Mouse (Mus musculus): ENCODE measurements around the gene Auts2. TPM values are rescaled to one million over a fixed set of nuclear protein-coding genes. Genes with fewer than 3 reads are reported as not detected.
A peak's percentile ranks its signal among the peaks of the same experiment; 100 is the strongest.

Auts2 gene
- polyA plus RNA-seq, 1 experiment = 9.2 TPM

- no peak for DNase-seq
- H3K27me3 ChIP-seq (replicated peaks; ENCODE audit: control insufficient read depth, insufficient read depth, low read length) = no peaks in the 10 kb centered on the region
- no peaks in the 10 kb centered on the region for H3K36me3 ChIP-seq (ENCODE audit: control insufficient read depth, insufficient read depth, low read length)
- TF ChIP-seq CTCF (conservative IDR thresholded peaks at IDR 0.05; ENCODE audit: insufficient read depth, insufficient read length, low read depth, low read length) (no peak), POLR2A (IDR thresholded peaks at IDR 0.05; ENCODE audit: low read depth, low read length) (no peak)
- H3K4me3 ChIP-seq (ENCODE audit: insufficient read depth, low read depth, low read length) = no peak overlapping the region
- no peak overlapping the region for H3K27ac ChIP-seq (ENCODE audit: insufficient read depth, low read depth, low read length)
- WGBS = 76% methylated on average over 8 of the region's 8 CpGs
- H3K4me1 ChIP-seq (ENCODE audit: control insufficient read depth, insufficient read depth, low read length) = no peaks in the 10 kb centered on the region
These were observed 105.7 kb downstream of the Auts2 start for GRCm38 (mm10) chr5:132437478-132437877.

GRCm38 (mm10) chr5:132436901-132437300 is 106.2 kb downstream of the Auts2 start:
- Histone ChIP-seq H3K4me3 (ENCODE audit: insufficient read depth, low read depth, low read length) (no peak overlapping the region), H3K27me3 (replicated peaks; ENCODE audit: control insufficient read depth, insufficient read depth, low read length) (no peaks in the 10 kb centered on the region), H3K27ac (ENCODE audit: insufficient read depth, low read depth, low read length) (no peak overlapping the region), H3K36me3 (ENCODE audit: control insufficient read depth, insufficient read depth, low read length) (no peaks in the 10 kb centered on the region), H3K4me1 (ENCODE audit: control insufficient read depth, insufficient read depth, low read length) (no peaks in the 10 kb centered on the region)
- TF ChIP-seq POLR2A (IDR thresholded peaks at IDR 0.05; ENCODE audit: low read depth, low read length) (no peak), CTCF (conservative IDR thresholded peaks at IDR 0.05; ENCODE audit: insufficient read depth, insufficient read length, low read depth, low read length) (no peak)
- WGBS = 28% methylated on average over 1 of the region's 1 CpGs
- DNase-seq = peak; percentile 49

- no peaks in the 10 kb centered on the region for H3K36me3 ChIP-seq (ENCODE audit: control insufficient read depth, insufficient read depth, low read length)
- no peak overlapping the region for H3K4me3 ChIP-seq (ENCODE audit: insufficient read depth, low read depth, low read length)
- whole genome bisulfite sequencing = 93% methylated on average over 2 of the region's 2 CpGs
- no peaks in the 10 kb centered on the region for H3K4me1 ChIP-seq (ENCODE audit: control insufficient read depth, insufficient read depth, low read length)
- no peak for TF ChIP-seq POLR2A (IDR thresholded peaks at IDR 0.05; ENCODE audit: low read depth, low read length)
- no peak for TF ChIP-seq CTCF (conservative IDR thresholded peaks at IDR 0.05; ENCODE audit: insufficient read depth, insufficient read length, low read depth, low read length)
- DNase-seq = no peak
- H3K27ac ChIP-seq (ENCODE audit: insufficient read depth, low read depth, low read length) = no peak overlapping the region
- H3K27me3 ChIP-seq (replicated peaks; ENCODE audit: control insufficient read depth, insufficient read depth, low read length) = no peaks in the 10 kb centered on the region
These were observed 106.7 kb downstream of the Auts2 start for GRCm38 (mm10) chr5:132436473-132436872.

- no peak overlapping the region for H3K4me3 ChIP-seq (ENCODE audit: insufficient read depth, low read depth, low read length)
- TF ChIP-seq CTCF (conservative IDR thresholded peaks at IDR 0.05; ENCODE audit: insufficient read depth, insufficient read length, low read depth, low read length) (no peak), POLR2A (IDR thresholded peaks at IDR 0.05; ENCODE audit: low read depth, low read length) (no peak)
- WGBS = 91% methylated on average over 5 of the region's 5 CpGs
- H3K27me3 ChIP-seq (replicated peaks; ENCODE audit: control insufficient read depth, insufficient read depth, low read length) = 0 out of 2 replicates have a peak, but pooled peaks cover 1% of the 10 kb centered on the region
- no peak for DNase-seq
- no peaks in the 10 kb centered on the region for H3K36me3 ChIP-seq (ENCODE audit: control insufficient read depth, insufficient read depth, low read length)
- H3K27ac ChIP-seq (ENCODE audit: insufficient read depth, low read depth, low read length) = no peak overlapping the region
- H3K4me1 ChIP-seq (ENCODE audit: control insufficient read depth, insufficient read depth, low read length) = no peaks in the 10 kb centered on the region
These were observed 107.7 kb downstream of the Auts2 start for GRCm38 (mm10) chr5:132435401-132435800.

GRCm38 (mm10) chr5:132433377-132434115 is 109.6 kb downstream of the Auts2 start:
- 88% methylated on average over 6 of the region's 6 CpGs for WGBS
- TF ChIP-seq POLR2A (IDR thresholded peaks at IDR 0.05; ENCODE audit: low read depth, low read length) (no peak), CTCF (conservative IDR thresholded peaks at IDR 0.05; ENCODE audit: insufficient read depth, insufficient read length, low read depth, low read length) (no peak)
- DNase-seq = no peak
- Histone ChIP-seq H3K27ac (ENCODE audit: insufficient read depth, low read depth, low read length) (no peak overlapping the region), H3K4me1 (ENCODE audit: control insufficient read depth, insufficient read depth, low read length) (no peaks in the 10 kb centered on the region), H3K27me3 (replicated peaks; ENCODE audit: control insufficient read depth, insufficient read depth, low read length) (0 out of 2 replicates have a peak, but pooled peaks cover 1% of the 10 kb centered on the region), H3K36me3 (ENCODE audit: control insufficient read depth, insufficient read depth, low read length) (no peaks in the 10 kb centered on the region), H3K4me3 (ENCODE audit: insufficient read depth, low read depth, low read length) (no peak overlapping the region)

GRCm38 (mm10) chr5:132429363-132429762 is 113.8 kb downstream of the Auts2 start:
- no peak overlapping the region for H3K4me3 ChIP-seq (ENCODE audit: insufficient read depth, low read depth, low read length)
- 0 out of 2 replicates have a peak, but pooled peaks cover 1% of the 10 kb centered on the region for H3K27me3 ChIP-seq (replicated peaks; ENCODE audit: control insufficient read depth, insufficient read depth, low read length)
- TF ChIP-seq CTCF (conservative IDR thresholded peaks at IDR 0.05; ENCODE audit: insufficient read depth, insufficient read length, low read depth, low read length) = no peak
- no peak for TF ChIP-seq POLR2A (IDR thresholded peaks at IDR 0.05; ENCODE audit: low read depth, low read length)
- no peaks in the 10 kb centered on the region for H3K4me1 ChIP-seq (ENCODE audit: control insufficient read depth, insufficient read depth, low read length)
- no peak overlapping the region for H3K27ac ChIP-seq (ENCODE audit: insufficient read depth, low read depth, low read length)
- H3K36me3 ChIP-seq (ENCODE audit: control insufficient read depth, insufficient read depth, low read length) = no peaks in the 10 kb centered on the region
- WGBS = 81% methylated on average over 3 of the region's 3 CpGs
- DNase-seq = no peak

GRCm38 (mm10) chr5:132426342-132426741 is 116.8 kb downstream of the Auts2 start:
- WGBS = 41% methylated on average over 3 of the region's 3 CpGs
- H3K27ac ChIP-seq (ENCODE audit: insufficient read depth, low read depth, low read length) = no peak overlapping the region
- peak; percentile 18 for DNase-seq
- 0 out of 2 replicates have a peak, but pooled peaks cover 1% of the 10 kb centered on the region for H3K27me3 ChIP-seq (replicated peaks; ENCODE audit: control insufficient read depth, insufficient read depth, low read length)
- H3K36me3 ChIP-seq (ENCODE audit: control insufficient read depth, insufficient read depth, low read length) = no peaks in the 10 kb centered on the region
- H3K4me1 ChIP-seq (ENCODE audit: control insufficient read depth, insufficient read depth, low read length) = no peaks in the 10 kb centered on the region
- TF ChIP-seq POLR2A (IDR thresholded peaks at IDR 0.05; ENCODE audit: low read depth, low read length) = no peak
- no peak for TF ChIP-seq CTCF (conservative IDR thresholded peaks at IDR 0.05; ENCODE audit: insufficient read depth, insufficient read length, low read depth, low read length)
- H3K4me3 ChIP-seq (ENCODE audit: insufficient read depth, low read depth, low read length) = no peak overlapping the region

Measured in kidney, adult 2 months (tissue).